Mouse (Mus musculus) liver, embryonic 14.5 days (tissue): ENCODE data around the gene Chd2.

Experiments used
- CTCF ChIP-seq: IDR thresholded peaks from 2 replicates; pipeline ENCODE4 v1.5.1; 2016; ENCODE audit warnings: antibody characterized with exemption, low read depth, control low read depth
- EP300 ChIP-seq: IDR thresholded peaks from 2 replicates; pipeline ENCODE4 v1.6.1; 2016; ENCODE audit warnings: antibody characterized with exemption, low read depth

DNA sequence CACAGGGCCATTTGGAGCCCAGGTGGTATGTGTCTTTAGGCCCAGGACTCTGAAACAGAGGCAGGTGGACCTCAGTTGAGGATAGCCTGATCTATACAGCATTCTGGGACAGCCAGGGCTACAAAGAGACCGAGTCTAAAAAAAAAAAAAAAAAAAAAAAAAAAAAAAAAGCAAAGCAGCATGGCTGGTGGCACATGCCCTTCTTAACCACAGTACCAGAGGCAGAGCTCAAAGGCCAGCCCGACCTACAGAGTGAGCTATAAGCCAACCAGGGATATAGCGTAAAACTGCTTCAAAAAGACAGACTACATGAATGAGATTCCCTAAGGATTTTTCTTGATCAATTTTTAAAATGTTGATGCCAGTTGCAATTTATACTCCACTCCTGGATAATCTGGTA is 9.5 kb downstream of the Chd2 start:
- TF ChIP-seq CTCF (no peak), EP300 (no peak)
